Mouse (Mus musculus) heart, postnatal 25 days (tissue): ENCODE data around the gene Zdhhc21. TPM values are rescaled to one million over a fixed set of nuclear protein-coding genes. Genes with fewer than 3 reads are reported as not detected.

Experiments used
- DNase-seq: peaks from one replicate; pipeline ENCODE4 v3.0.0; 2022; ENCODE audit warnings: low spot score
- intact Hi-C: fragments of 180-260 bp; cut with DNase I; formaldehyde crosslinking; loops from one replicate; pipeline ENCODE4 v1.15.1; 2025
- total RNA-seq, 2 experiments: library from RNA; stranded (reverse); gene quantifications; 2 replicates each; pipeline ENCODE4 v1.2.3; 2021

Zdhhc21 gene
- total RNA-seq: 10 to 100 TPM; 10.8 to 11.6 TPM

DNA sequence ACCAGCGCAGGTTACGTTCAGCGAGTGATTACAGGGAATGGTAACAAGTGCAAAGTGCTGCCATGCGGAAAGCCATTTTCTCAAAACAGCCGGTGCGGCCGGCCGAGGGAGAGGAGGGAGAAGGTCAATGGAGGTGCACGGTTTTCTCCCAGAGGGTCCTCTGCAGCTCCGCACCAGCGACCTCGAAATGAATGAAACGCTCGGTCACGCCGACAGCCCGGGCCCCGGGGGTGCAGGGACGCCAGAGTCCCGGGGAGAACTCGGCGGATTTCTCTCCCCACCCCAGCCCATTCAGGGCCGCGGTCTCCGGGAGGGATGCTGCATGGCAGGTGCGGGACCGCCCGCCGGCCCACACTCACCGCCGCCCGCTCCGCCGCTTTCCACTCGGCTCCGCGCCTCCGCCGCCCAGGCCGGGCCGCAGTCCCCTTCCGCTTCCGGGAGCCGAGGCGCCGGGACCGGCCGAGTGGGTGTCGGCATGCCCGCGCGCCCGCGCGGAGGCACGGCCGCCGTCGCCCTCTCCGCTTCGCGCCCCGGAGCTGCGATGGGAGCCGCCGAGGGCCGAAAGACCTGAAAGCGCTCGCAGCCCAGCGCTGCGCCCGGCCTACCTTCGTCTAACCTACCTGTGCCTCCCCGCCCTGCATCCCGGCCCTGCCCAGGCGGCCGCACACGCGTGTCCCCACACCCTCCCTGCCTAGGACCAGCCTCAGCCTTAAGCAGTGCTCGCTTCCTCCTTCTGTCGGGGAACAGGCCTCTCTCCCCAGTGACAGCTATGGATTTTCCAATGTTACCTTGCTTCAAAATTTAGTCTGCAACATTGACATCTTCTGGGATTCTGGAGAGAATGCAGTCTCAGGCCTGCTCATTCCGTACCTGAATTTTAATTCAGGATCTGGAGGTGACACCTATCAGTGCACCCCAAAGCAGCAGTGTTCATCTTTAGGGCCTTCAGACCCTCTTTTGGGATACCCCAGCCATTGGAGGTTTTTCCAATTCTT lies at the start of gene Zdhhc21:
Gene Zdhhc21 (minus strand): TSS at position 828 of the 995 bp plus-strand sequence.
- peak; percentile 57 for DNase-seq
- intact Hi-C loops: no loop called here

DNA sequence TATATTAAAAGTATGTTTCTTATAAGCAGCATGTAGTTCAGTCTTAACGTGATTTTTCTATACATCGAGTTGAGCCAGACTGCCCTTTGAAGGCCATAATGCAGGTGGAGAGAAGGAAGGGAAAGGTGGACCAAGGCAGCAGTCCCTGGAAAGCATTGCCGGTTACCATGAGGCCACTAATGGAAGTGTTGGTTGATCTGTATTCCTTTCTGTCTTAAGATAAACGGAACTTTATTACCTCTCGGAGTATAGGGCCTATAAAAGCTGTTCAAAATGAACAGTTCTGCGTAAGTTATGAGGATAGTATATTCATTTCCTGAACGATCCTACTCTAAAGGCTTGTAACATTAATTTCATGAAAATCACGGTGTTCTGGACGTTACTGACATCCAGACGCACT lies 35.5 kb upstream of the Zdhhc21 start:
- no peak for DNase-seq
- intact Hi-C loops: no loop called here

DNA sequence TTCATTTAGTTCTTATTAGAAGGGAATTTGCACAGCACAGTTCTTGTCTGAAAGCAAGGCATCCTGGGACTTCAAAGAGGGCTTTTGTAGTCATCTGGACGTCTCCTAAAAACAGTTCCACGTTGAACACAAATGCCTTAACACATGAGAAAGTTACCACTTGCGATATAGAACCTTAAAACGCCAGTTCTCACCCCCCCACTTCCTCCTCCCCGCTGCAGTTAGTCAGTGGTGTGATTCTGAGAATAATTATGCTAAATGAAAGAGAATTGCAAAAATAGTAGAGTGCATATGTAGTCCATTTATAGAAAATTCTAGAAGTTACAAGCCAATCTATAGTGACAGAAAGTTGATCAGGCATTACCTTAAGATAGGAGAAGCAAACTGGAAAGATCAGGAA lies 32.5 kb upstream of the Zdhhc21 start:
- intact Hi-C loops: no loop called here

DNA sequence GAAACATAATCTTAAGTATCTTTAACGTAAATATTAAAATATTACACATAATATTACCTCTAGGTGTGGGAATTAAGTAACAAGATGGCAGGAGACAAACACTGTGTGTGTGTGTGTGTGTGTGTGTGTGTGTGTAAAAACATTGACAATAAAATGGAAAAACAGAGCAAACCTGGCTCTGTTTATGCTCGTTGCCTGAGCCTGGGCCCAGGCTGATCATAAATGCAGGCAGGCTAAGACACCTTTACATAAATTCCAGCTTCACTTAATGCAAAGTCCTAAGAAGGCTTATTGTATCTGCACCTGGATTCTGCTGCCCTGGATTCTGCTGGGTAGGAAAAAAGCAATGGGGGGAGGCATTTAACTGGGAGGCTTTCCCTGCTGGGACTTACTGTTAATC lies 31.8 kb upstream of the Zdhhc21 start:
- intact Hi-C loops: no loop called here
- no peak for DNase-seq

More for the DNA sequence above, 32.5 kb upstream of the Zdhhc21 start:
- DNase-seq: no peak

- no peak for DNase-seq
- intact Hi-C loops: no loop called here
These were observed 31.3 kb upstream of the Zdhhc21 start for GRCm38 (mm10) chr4:82891049-82891448.

DNA sequence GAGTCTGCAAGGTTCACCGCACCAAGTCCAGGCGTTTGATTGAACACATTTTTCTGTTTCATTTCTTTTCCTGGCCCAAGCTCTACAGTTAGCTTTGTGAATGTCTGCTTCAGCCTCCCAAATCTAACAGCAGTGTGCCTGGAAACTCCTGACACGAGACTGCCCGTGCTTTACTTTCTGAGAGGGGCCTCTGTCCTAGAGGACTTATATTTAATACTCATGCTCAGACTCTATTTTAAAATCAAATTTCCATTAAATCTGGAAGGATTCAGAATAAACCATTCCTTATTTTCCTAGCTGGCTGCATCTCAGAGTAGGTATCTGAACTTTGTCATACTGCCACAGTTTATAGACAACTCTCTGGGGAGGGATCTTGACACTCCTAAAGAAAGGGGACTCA lies 30.8 kb upstream of the Zdhhc21 start:
- intact Hi-C loops: no loop called here

GRCm38 (mm10) chr4:82886148-82886547 lies 26.4 kb upstream of the Zdhhc21 start:
- DNase-seq: no peak
- intact Hi-C loops: no loop called here

More for the DNA sequence above, 30.8 kb upstream of the Zdhhc21 start:
- DNase-seq: no peak

- intact Hi-C loops: no loop called here
- DNase-seq: no peak
These were observed 25.8 kb upstream of the Zdhhc21 start for GRCm38 (mm10) chr4:82885535-82885913.

DNA sequence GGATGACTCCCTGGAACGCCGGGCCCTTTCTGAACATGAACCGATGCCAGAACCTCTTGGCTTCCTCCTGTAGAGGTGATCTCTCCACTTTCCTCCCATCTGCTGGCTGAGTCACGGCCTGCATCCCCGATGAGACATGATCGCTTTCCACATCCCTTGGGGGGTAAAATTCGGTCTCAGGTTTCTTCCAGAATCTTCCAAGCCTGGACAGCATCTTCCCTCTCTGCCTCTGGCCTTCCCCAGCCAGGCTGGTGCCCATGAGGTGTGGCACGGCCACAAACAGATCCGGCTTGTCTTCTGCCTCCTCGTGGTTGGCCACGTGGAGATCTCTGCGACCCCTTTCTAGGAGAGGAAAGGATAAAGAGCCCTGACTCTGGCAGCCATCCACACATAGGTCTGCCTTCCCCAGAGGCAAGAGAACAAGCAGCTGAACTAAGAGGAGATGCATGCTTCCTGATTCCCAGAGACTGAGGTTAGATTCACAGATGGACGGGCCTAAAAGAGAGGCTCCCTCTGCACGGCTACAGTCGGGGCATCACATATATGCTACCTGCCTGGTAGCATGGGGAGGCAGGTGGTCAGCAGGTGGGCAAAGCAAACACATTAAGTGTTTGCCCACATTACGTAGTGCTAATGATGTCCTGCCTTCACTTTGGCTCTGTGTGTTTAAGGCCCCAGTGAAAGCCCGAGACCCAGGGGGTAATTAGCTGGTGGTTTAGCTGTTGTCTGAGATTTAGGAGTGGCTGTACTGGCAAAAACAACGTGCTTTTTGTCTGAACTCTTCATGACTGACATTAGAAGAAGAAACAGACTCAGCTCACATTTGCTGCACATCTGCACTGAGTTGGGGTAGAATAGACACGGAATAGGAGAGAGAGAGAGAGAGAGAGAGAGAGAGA lies 25.1 kb upstream of the Zdhhc21 start, which contains the start of gene Cer1:
Gene Cer1 (minus strand): TSS at position 513 of the 899 bp plus-strand sequence.
- DNase-seq: no peak
- intact Hi-C loops: no loop called here

- no peak for DNase-seq
- intact Hi-C loops: no loop called here
These were observed 22.7 kb upstream of the Zdhhc21 start for GRCm38 (mm10) chr4:82882500-82882899.

- intact Hi-C loops: no loop called here
- DNase-seq: no peak
These were observed 21.6 kb upstream of the Zdhhc21 start for GRCm38 (mm10) chr4:82881366-82881765.

GRCm38 (mm10) chr4:82880243-82880642 lies 20.5 kb upstream of the Zdhhc21 start:
- intact Hi-C loops: no loop called here
- DNase-seq: no peak

DNA sequence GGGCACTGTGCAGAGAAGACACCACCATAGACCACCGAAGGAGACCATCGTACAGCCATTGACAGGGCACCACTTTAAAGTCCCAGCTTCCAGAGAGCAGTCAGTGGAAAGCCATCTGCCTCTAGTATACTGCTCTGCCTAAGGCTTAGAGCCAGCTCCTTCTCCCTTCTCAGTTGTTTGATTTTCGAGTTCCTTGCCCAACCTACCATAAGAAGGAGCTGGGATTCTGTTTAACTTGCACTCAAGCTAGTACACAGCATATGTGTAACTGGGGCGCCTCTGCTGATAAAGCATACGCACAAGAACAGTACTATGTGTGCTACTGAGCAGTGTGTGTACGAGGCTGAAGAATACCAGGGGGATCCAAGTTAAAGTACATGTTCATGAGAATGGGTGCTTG lies 19.4 kb upstream of the Zdhhc21 start:
- intact Hi-C loops: no loop called here

DNA sequence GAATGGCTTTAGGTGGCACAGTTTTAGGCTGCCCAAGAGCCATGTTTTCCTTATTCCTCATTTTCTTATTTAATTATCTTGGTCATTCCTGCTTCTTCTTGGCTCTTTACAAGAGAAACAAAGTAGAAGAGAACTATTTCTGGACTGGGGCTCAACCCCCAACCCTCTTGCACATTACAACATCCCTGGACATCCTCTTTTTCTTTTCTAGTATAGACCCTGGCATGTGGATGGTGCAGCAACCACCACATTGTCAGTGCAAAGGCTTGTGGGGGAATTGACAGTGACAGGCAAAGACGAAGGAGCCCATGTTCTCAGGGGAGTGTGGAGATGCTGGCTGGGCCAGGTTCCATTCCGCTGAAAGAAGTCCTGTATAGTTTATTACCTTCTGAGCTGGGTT lies 16.9 kb upstream of the Zdhhc21 start:
- DNase-seq: no peak
- intact Hi-C loops: no loop called here

More for the DNA sequence above, 19.4 kb upstream of the Zdhhc21 start:
- no peak for DNase-seq

DNA sequence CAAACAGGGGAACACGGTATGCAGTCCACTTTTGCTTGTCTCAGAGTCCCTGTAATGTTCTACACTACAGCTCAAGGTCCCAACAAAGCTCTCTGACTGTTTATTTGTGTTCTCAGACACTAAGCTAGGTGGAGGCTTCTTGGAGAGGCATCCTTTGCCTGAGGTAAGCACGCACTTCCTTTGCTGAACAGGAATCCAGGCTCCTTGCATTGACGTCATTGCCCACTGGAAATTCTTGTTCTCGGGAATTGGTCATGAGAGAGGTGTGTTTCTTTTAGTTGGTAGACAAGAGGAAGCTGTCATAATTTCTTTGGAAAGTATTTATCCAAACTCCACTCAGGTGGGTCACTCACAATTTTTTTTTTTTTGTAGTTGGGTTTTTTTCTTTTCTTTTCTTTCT lies 15.8 kb upstream of the Zdhhc21 start:
- DNase-seq: no peak
- intact Hi-C loops: no loop called here

DNA sequence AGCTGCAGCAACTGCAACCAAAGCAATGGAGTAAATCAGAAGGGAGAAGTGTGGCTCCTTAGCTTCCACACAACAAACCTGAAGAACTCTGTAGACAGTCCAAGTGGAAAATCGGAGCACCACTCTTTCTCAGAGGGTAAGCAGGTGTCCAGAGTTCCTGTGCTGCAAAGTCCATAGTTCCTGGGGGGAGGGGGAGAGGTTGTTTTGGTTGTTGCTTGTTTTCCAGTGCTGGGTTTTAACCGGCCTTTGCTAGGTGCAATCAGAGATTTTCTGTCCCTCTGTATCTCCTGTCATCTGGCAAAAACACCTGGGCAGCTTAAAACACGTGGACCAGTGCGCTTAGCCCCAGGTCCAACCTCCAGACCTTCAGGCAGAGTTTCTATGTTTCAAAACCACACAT lies 15.0 kb upstream of the Zdhhc21 start:
- DNase-seq: no peak
- intact Hi-C loops: no loop called here

DNA sequence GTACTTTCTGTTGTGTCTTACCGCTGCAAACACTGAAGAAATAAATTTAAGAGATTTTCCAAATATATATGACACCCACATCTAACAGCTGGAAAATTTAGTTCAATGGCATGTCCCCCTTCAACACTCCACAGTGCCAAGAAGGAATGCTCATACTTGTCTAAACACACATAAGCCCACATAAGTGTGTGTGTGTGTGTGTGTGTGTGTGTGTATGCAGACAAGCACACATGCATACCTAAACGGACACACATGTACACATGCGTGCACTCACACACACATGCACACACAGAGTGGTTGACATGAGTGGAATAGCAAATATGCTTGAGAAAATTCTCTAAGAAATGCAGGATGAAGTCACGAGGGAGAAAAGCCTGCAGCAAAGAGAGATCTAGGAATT lies 12.8 kb upstream of the Zdhhc21 start:
- intact Hi-C loops: no loop called here
- no peak for DNase-seq

DNA sequence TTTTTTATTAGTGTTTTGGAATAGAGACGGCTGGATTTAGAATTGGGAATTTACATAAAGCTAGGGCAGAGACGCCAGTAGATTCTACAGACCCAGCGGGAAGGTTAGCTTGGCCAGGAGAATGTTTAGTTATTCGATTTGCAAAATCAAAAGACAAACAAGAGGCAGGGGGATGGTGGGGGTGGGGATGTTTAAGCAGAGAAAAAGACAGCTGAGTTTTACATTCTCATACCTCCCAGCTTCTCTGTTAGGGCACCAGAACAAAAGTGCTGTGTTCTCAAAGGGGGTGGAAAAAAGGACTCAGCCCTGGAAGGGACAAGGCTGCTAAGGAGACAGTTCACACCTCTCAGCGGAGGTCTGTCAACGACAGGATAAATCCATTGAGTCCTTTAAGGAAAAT lies 12.4 kb upstream of the Zdhhc21 start:
- no peak for DNase-seq
- intact Hi-C loops: no loop called here

- intact Hi-C loops: no loop called here
- DNase-seq: no peak
These were observed 11.2 kb upstream of the Zdhhc21 start for GRCm38 (mm10) chr4:82870931-82871330.

- DNase-seq: no peak
- intact Hi-C loops: loop anchor here (1.0 kb wide), 1 partner anchor 18 kb away; no protein-coding TSS in a partner anchor
These were observed 8.1 kb upstream of the Zdhhc21 start for GRCm38 (mm10) chr4:82867731-82868445.
